8 mouse cellular contexts compared by ENCODE assay signal in the genomic region with DNA sequence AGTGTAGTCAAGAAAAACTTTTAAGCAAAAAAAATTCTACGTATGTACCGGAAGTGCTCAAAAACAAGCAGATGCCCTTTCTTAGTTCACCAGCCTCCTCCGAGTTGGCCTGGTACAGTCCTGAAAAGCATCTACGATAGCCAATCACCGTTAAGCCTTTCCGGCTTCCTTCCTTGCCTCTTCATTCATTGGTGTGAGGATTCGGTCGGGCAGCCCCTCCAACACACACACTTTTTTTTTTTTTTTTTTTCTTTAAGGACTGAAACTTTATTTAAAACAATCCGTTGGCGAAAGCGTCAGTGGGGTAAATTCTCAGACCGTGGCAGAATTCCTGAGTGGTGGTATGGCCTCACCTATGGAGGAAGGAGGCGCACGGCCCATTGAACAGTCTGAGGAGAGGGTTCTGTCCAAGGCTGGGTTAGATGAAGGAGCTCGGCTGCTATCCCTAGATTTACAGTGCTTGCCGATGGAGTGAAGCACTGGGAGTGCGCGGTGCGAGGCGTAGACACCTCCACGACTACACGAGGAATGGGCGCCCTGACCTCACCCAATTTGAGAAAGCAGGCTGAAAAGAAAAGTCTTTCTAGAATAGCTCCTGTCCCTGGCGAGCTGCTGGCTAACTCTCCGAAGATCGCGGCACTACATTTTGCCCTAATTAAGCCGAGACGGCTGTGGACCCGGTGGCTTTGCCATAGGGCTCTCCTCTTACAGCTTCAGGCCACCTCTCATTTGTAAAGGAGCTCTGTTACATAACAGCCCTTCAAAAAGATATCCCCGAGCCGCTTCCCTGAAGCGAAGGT. TPM values are rescaled to one million over a fixed set of nuclear protein-coding genes. Genes with fewer than 3 reads are reported as not detected.
DNase-seq lines count a peak whose midpoint lies in the region; ATAC-seq and TF ChIP-seq lines count a peak whose summit lies in the region.

No protein-coding gene starts in this region.

- DNase-seq in G1E (ENCODE audit: low spot score): peak; percentile 84
- peak; percentile 85 for DNase-seq in c-Kit-positive CD71-negative TER-119-negative erythroid progenitor cells, embryonic 14.5 days (ENCODE audit: low read depth)
- peak; percentile 64 for DNase-seq in hindbrain, embryonic 10.5 days (ENCODE audit: low spot score)
- DNase-seq in layer of hippocampus, postnatal 10 days (ENCODE audit: low spot score in 2 of 2): peak; percentile 61 to 71
- DNase-seq in retina, adult 2 months (ENCODE audit: low read depth, low spot score): peak; percentile 93
- DNase-seq in thymus, postnatal 25 days: peak; percentile 69

- H3K27me3 ChIP-seq in G1E (ENCODE audit: insufficient read depth, low read length): no peaks in the 10 kb centered on the region
- no peaks in the 10 kb centered on the region for H3K27me3 ChIP-seq in forebrain, embryonic 15.5 days
- H3K27me3 ChIP-seq in hindbrain, embryonic 10.5 days (ENCODE audit: insufficient read depth, poor library complexity, severe bottlenecking): no peaks in the 10 kb centered on the region
- no peaks in the 10 kb centered on the region for H3K27me3 ChIP-seq in lung, embryonic 16.5 days (ENCODE audit: control insufficient read depth, insufficient read depth, low read depth, low read length)

- H3K4me3 ChIP-seq in G1E (ENCODE audit: low read depth, low read length): peak overlapping the region; percentile 90
- peak overlapping the region; percentile 83 for H3K4me3 ChIP-seq in forebrain, embryonic 15.5 days
- peak overlapping the region; percentile 96 for H3K4me3 ChIP-seq in hindbrain, embryonic 10.5 days
- H3K4me3 ChIP-seq in lung, embryonic 16.5 days (ENCODE audit: low read length): peak overlapping the region; percentile 80

- H3K9me3 ChIP-seq in G1E (replicated peaks): no peaks in the 10 kb centered on the region
- H3K9me3 ChIP-seq in forebrain, embryonic 15.5 days: no peaks in the 10 kb centered on the region
- no peaks in the 10 kb centered on the region for H3K9me3 ChIP-seq in hindbrain, embryonic 10.5 days
- no peaks in the 10 kb centered on the region for H3K9me3 ChIP-seq in lung, embryonic 16.5 days (ENCODE audit: control insufficient read depth, low read length)

- TF ChIP-seq CTCF in G1E (IDR thresholded peaks at IDR 0.05; ENCODE audit: low read depth, low read length): no peak

- H3K36me3 ChIP-seq in G1E (replicated peaks): peaks cover 12% of the 10 kb centered on the region
- H3K36me3 ChIP-seq in forebrain, embryonic 15.5 days: peaks cover 4% of the 10 kb centered on the region
- peaks cover 7% of the 10 kb centered on the region for H3K36me3 ChIP-seq in hindbrain, embryonic 10.5 days
- H3K36me3 ChIP-seq in lung, embryonic 16.5 days (ENCODE audit: control insufficient read depth, insufficient read depth, low read length): peaks cover 1% of the 10 kb centered on the region; the same call in 1 of the 2 replicates

- under 1% methylated on average over 33 of the region's 33 CpGs for WGBS in forebrain, embryonic 15.5 days
- under 1% methylated on average over 33 of the region's 33 CpGs for WGBS in hindbrain, embryonic 10.5 days
- WGBS in lung, embryonic 16.5 days: under 1% methylated on average over 33 of the region's 33 CpGs

- H3K9ac ChIP-seq in forebrain, embryonic 15.5 days (replicated peaks): peak overlapping the region; percentile 51
- H3K9ac ChIP-seq in lung, embryonic 16.5 days (ENCODE audit: low read length): peak overlapping the region; percentile 81

- H3K4me2 ChIP-seq in forebrain, embryonic 15.5 days (replicated peaks): peak overlapping the region; percentile 58
- peak overlapping the region; percentile 87 for H3K4me2 ChIP-seq in lung, embryonic 16.5 days (ENCODE audit: low read depth, low read length)

- H3K27ac ChIP-seq in forebrain, embryonic 15.5 days (replicated peaks): peak overlapping the region; percentile 94
- H3K27ac ChIP-seq in hindbrain, embryonic 10.5 days: peak overlapping the region; percentile 97
- peak overlapping the region; percentile 98 for H3K27ac ChIP-seq in lung, embryonic 16.5 days (ENCODE audit: low read length)

- peaks cover 30% of the 10 kb centered on the region for H3K4me1 ChIP-seq in G1E (ENCODE audit: insufficient read depth, low read depth, low read length)
- peaks cover 27% of the 10 kb centered on the region for H3K4me1 ChIP-seq in forebrain, embryonic 15.5 days
- peaks cover 27% of the 10 kb centered on the region for H3K4me1 ChIP-seq in hindbrain, embryonic 10.5 days (replicated peaks)
- H3K4me1 ChIP-seq in lung, embryonic 16.5 days (replicated peaks; ENCODE audit: control insufficient read depth, insufficient read depth, low read length): peaks cover 10% of the 10 kb centered on the region

- ATAC-seq in G1E (ENCODE audit: extremely low read depth, insufficient number of reproducible peaks, low FRiP score, poor library complexity, severe bottlenecking): peak; percentile 94
- peak; percentile 96 for ATAC-seq in forebrain, embryonic 15.5 days (replicated peaks)
- peak; percentile 96 for ATAC-seq in lung, embryonic 16.5 days (ENCODE audit: low read depth)

RNA-seq across cellular contexts. Expression of gene Zdhhc5, which starts 0.8 kb away (rescaled TPM):
- total RNA-seq in G1E (2014; fragmentation: Nextera tagmentation): 61.0 and 70.6 TPM in 2 replicates
- total RNA-seq in G1E (2017): 32.6 and 38.0 TPM in 2 replicates
- polyA plus RNA-seq in G1E (2012): 30.7 and 32.5 TPM in 2 replicates
- 19.3 and 19.7 TPM in 2 replicates for polyA plus RNA-seq in forebrain, embryonic 15.5 days (2015; fragmentation: Nextera tagmentation; extraction: Ambion mirVana)
- polyA plus RNA-seq in hindbrain, embryonic 10.5 days (2016; fragmentation: Nextera tagmentation; extraction: Ambion mirVana): 25.4 and 26.7 TPM in 2 replicates
- 10 to 100 TPM; 34.3 to 34.4 TPM for total RNA-seq in layer of hippocampus, postnatal 10 days (2021)
- 24.2 and 28.2 TPM in 2 replicates for polyA plus RNA-seq in lung, embryonic 16.5 days (2015; fragmentation: Nextera tagmentation; extraction: Ambion mirVana)

RNA-seq across cellular contexts. Expression of gene Clp1, which starts 11.4 kb away (rescaled TPM):
- total RNA-seq in G1E (2014; fragmentation: Nextera tagmentation) (30.0 and 30.7 TPM in 2 replicates), G1E (2017) (44.7 and 51.0 TPM in 2 replicates)
- 0.98 and 1.1 TPM in 2 replicates for polyA plus RNA-seq in G1E (2012)
- polyA plus RNA-seq in forebrain, embryonic 15.5 days (2015; fragmentation: Nextera tagmentation; extraction: Ambion mirVana): 30.1 and 30.4 TPM in 2 replicates
- polyA plus RNA-seq in hindbrain, embryonic 10.5 days (2016; fragmentation: Nextera tagmentation; extraction: Ambion mirVana): 49.6 and 53.6 TPM in 2 replicates
- total RNA-seq in layer of hippocampus, postnatal 10 days (2021): 1 to 10 TPM; 7.4 to 9.5 TPM
- polyA plus RNA-seq in lung, embryonic 16.5 days (2015; fragmentation: Nextera tagmentation; extraction: Ambion mirVana): 28.3 and 28.6 TPM in 2 replicates

RNA-seq across cellular contexts. Expression of gene Ypel4, which starts 18.1 kb away (rescaled TPM):
- total RNA-seq in G1E (2014; fragmentation: Nextera tagmentation): 13.1 TPM in 1 of 2 replicates, not detected in the other
- total RNA-seq in G1E (2017): 0.29 and 0.44 TPM in 2 replicates
- polyA plus RNA-seq in G1E (2012): 0.07 and 0.16 TPM in 2 replicates
- polyA plus RNA-seq in forebrain, embryonic 15.5 days (2015; fragmentation: Nextera tagmentation; extraction: Ambion mirVana): 20.7 and 21.2 TPM in 2 replicates
- 10.0 and 14.6 TPM in 2 replicates for polyA plus RNA-seq in hindbrain, embryonic 10.5 days (2016; fragmentation: Nextera tagmentation; extraction: Ambion mirVana)
- total RNA-seq in layer of hippocampus, postnatal 10 days (2021): 10 to 100 TPM; 19.7 to 19.9 TPM
- 5.2 and 6.9 TPM in 2 replicates for polyA plus RNA-seq in lung, embryonic 16.5 days (2015; fragmentation: Nextera tagmentation; extraction: Ambion mirVana)

RNA-seq across cellular contexts. Expression of gene Gm19426, which starts 27.7 kb away (rescaled TPM):
- total RNA-seq in G1E (2014; fragmentation: Nextera tagmentation) (not detected in 2 replicates), G1E (2017) (not detected in 2 replicates)
- polyA plus RNA-seq in G1E (2012): not detected in 2 replicates
- 5.6 TPM in 2 replicates for polyA plus RNA-seq in forebrain, embryonic 15.5 days (2015; fragmentation: Nextera tagmentation; extraction: Ambion mirVana)
- polyA plus RNA-seq in hindbrain, embryonic 10.5 days (2016; fragmentation: Nextera tagmentation; extraction: Ambion mirVana): 9.5 and 10.4 TPM in 2 replicates
- total RNA-seq in layer of hippocampus, postnatal 10 days (2021): 1 to 10 TPM; 5.4 to 6.3 TPM
- 7.1 and 7.4 TPM in 2 replicates for polyA plus RNA-seq in lung, embryonic 16.5 days (2015; fragmentation: Nextera tagmentation; extraction: Ambion mirVana)

RNA-seq across cellular contexts. Expression of gene Tmx2, which starts 36.8 kb away (rescaled TPM):
- total RNA-seq in G1E (2014; fragmentation: Nextera tagmentation) (96.2 and 113 TPM in 2 replicates), G1E (2017) (66.2 and 68.9 TPM in 2 replicates)
- 3.9 and 4.0 TPM in 2 replicates for polyA plus RNA-seq in G1E (2012)
- 198 and 209 TPM in 2 replicates for polyA plus RNA-seq in forebrain, embryonic 15.5 days (2015; fragmentation: Nextera tagmentation; extraction: Ambion mirVana)
- polyA plus RNA-seq in hindbrain, embryonic 10.5 days (2016; fragmentation: Nextera tagmentation; extraction: Ambion mirVana): 151 and 167 TPM in 2 replicates
- total RNA-seq in layer of hippocampus, postnatal 10 days (2021): 100 to 1,000 TPM; 180 to 184 TPM
- polyA plus RNA-seq in lung, embryonic 16.5 days (2015; fragmentation: Nextera tagmentation; extraction: Ambion mirVana): 115 and 117 TPM in 2 replicates

Comparison
In these comparisons a context has a peak if more than half of its experiments do, and no peak if none do; other contexts are left out.
1. Peak in every context shown above with its lines: DNase-seq, ATAC-seq, H3K4me3 ChIP-seq and H3K27ac ChIP-seq.
2. RNA of gene Clp1, which starts 11.4 kb away (polyA plus RNA-seq): 49.6 to 53.6 TPM in hindbrain, embryonic 10.5 days, 30.1 to 30.4 TPM in forebrain, embryonic 15.5 days and 28.3 to 28.6 TPM in lung, embryonic 16.5 days; 0.98 to 1.1 TPM in G1E; every median in the first group is over 10 times any median in the second.